Mouse (Mus musculus): ENCODE data around the gene Foxm1. TPM values are rescaled to one million over a fixed set of nuclear protein-coding genes. Genes with fewer than 3 reads are reported as not detected.

Gene Foxm1
- polyA plus RNA-seq, 1 experiment from 2014 or later = 9.8 TPM

DNA sequence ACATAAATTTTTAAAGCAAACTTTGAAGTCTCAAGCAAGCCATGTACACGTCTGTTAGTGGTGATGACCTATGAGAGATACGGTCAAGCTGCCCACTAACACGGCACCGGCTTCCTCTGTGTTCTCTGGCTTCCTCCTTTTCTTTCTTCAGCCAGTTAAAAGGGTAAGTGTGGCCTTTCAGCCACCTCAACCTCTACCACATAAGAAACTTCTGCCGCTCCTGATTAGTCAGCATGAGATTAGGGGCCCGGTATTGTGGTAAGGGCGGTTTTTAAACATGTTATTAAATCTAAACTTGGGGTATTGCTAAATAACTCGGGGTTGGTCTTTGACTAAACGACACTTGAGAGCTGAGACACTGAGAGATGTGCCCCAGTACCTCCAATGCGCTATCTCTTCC is 17.1 kb upstream of the Foxm1 start:
- DNase-seq (no peak), ATAC-seq (ENCODE audit: low FRiP score, low TSS enrichment) (no peak)
- H3K36me3 ChIP-seq (ENCODE audit: control insufficient read depth, insufficient read depth, low read length) = peaks cover 17% of the 10 kb centered on the region
- H3K4me2 ChIP-seq (ENCODE audit: low read length) = no peak overlapping the region
- H3K4me3 ChIP-seq (replicated peaks; ENCODE audit: low read depth, low read length) = no peak overlapping the region
- H3K9me3 ChIP-seq (ENCODE audit: control insufficient read depth, low read length) = no peaks in the 10 kb centered on the region
- H3K4me1 ChIP-seq (ENCODE audit: control insufficient read depth, insufficient read depth, low read length) = no peaks in the 10 kb centered on the region
- H3K9ac ChIP-seq (replicated peaks; ENCODE audit: low read length) = no peak overlapping the region
- no peak overlapping the region for H3K27ac ChIP-seq (replicated peaks; ENCODE audit: low read depth, low read length)
- no peaks in the 10 kb centered on the region for H3K27me3 ChIP-seq (ENCODE audit: control insufficient read depth, insufficient read depth, low read length)
- 94% methylated on average over 10 of the region's 10 CpGs for WGBS

DNA sequence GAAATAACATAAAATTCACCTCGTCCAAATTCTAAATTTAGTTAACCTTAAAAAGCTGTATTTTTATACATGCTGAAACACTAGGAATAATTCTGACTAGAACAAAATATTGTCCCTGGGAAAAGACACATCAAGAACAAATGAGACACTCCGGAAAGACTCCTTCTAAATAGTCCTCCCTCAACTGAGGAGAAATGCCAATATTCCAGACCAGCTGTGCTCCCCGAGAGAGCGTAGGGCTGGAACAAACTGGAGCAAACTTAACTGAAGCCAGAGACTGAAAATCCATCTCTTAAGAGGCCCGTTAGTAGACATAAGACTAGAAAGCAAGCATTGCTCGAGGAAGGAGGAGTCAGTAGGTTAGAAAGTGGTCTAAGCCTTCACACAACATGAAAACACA is 16.0 kb upstream of the Foxm1 start:
- Histone ChIP-seq H3K9ac (replicated peaks; ENCODE audit: low read length) (no peak overlapping the region), H3K4me2 (ENCODE audit: low read length) (no peak overlapping the region), H3K27ac (replicated peaks; ENCODE audit: low read depth, low read length) (no peak overlapping the region), H3K4me3 (replicated peaks; ENCODE audit: low read depth, low read length) (no peak overlapping the region), H3K9me3 (ENCODE audit: control insufficient read depth, low read length) (no peaks in the 10 kb centered on the region), H3K4me1 (ENCODE audit: control insufficient read depth, insufficient read depth, low read length) (no peaks in the 10 kb centered on the region), H3K36me3 (ENCODE audit: control insufficient read depth, insufficient read depth, low read length) (peaks cover 18% of the 10 kb centered on the region; the same call in 1 of the 2 replicates), H3K27me3 (ENCODE audit: control insufficient read depth, insufficient read depth, low read length) (no peaks in the 10 kb centered on the region)
- WGBS = 95% methylated on average over 6 of the region's 6 CpGs
- ATAC-seq (ENCODE audit: low FRiP score, low TSS enrichment) (no peak), DNase-seq (no peak)

DNA sequence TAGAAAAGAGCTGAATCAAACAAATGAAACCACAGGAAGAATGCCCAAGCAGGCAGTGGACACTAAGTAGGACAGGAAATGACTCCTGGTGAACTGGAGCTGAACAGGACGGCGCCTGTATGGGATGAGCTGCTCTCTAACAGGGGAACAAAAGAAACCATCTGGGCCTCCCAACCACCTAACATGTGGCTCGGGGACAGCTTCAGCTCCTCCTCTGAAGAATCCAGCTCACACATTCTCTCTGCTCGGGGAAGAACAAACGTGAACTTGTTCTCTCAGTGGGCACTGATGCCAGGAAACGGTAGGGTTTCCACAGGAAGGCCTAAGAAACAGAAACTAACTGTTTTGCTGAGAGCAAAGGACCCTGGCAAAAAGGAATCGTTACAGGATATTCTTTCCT is 13.1 kb upstream of the Foxm1 start:
- H3K4me1 ChIP-seq (ENCODE audit: control insufficient read depth, insufficient read depth, low read length) = peaks cover 9% of the 10 kb centered on the region
- H3K36me3 ChIP-seq (ENCODE audit: control insufficient read depth, insufficient read depth, low read length) = peaks cover 8% of the 10 kb centered on the region; the same call in 1 of the 2 replicates
- no peak overlapping the region for H3K4me3 ChIP-seq (replicated peaks; ENCODE audit: low read depth, low read length)
- H3K4me2 ChIP-seq (ENCODE audit: low read length) = no peak overlapping the region
- WGBS = 42% methylated on average over 7 of the region's 7 CpGs
- no peak overlapping the region for H3K9ac ChIP-seq (replicated peaks; ENCODE audit: low read length)
- no peaks in the 10 kb centered on the region for H3K27me3 ChIP-seq (ENCODE audit: control insufficient read depth, insufficient read depth, low read length)
- H3K9me3 ChIP-seq (ENCODE audit: control insufficient read depth, low read length) = no peaks in the 10 kb centered on the region
- DNase-seq (no peak), ATAC-seq (ENCODE audit: low FRiP score, low TSS enrichment) (no peak)
- no peak overlapping the region for H3K27ac ChIP-seq (replicated peaks; ENCODE audit: low read depth, low read length)

DNA sequence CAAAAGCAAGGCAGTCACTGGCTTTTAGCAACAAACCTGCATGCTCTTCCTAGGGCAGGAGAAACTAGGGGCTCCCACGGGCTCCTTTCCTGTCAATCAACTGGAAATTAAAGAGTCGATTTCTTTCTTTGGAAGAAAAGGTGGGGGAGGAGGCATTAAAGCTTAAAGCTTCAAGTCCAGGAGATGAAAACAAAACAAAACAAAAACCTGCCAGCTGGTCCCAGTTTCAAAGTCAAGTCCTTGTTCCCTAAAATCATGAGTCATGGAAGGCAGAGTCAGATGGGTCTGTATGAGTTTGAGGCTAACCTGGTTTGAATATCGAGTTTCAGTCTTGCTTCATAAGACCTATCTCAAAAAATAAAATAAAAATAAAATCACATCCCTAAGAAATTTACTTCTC is 8.6 kb upstream of the Foxm1 start:
- Histone ChIP-seq H3K27me3 (ENCODE audit: control insufficient read depth, insufficient read depth, low read length) (no peaks in the 10 kb centered on the region), H3K36me3 (ENCODE audit: control insufficient read depth, insufficient read depth, low read length) (peaks cover 22% of the 10 kb centered on the region), H3K27ac (replicated peaks; ENCODE audit: low read depth, low read length) (no peak overlapping the region), H3K9ac (replicated peaks; ENCODE audit: low read length) (no peak overlapping the region), H3K4me2 (ENCODE audit: low read length) (peak overlapping the region; percentile 70), H3K4me3 (replicated peaks; ENCODE audit: low read depth, low read length) (no peak overlapping the region), H3K4me1 (ENCODE audit: control insufficient read depth, insufficient read depth, low read length) (peaks cover 12% of the 10 kb centered on the region), H3K9me3 (ENCODE audit: control insufficient read depth, low read length) (no peaks in the 10 kb centered on the region)
- 30% methylated on average over 3 of the region's 3 CpGs for WGBS
- DNase-seq = peak; percentile 18
- no peak for ATAC-seq (ENCODE audit: low FRiP score, low TSS enrichment)

DNA sequence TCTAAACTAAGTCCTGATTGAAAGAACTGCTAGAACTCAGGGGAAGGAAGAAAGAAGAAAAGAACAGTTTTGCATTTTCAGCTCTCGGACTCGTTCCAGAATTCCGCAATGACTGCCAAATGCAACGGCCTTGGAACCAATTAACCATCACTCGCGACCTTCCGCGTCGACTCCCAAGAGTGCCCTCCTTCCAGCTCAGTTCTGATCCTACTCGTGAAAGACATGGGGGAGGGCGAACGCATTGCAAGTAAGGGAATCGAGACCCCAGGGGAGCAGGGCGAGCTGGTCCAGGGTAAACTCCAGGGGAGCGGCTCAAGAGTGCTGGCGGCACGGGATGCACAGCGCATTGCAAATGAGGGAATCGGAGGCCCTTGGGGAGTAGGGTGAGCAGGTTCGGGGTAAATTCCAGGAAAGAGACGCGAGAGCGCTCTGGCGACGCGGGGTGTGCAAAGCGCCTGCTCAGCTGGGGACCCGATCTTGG is 7.5 kb upstream of the Foxm1 start:
- under 1% methylated on average over 28 of the region's 28 CpGs for WGBS
- peak overlapping the region; percentile 76 for H3K4me3 ChIP-seq (replicated peaks; ENCODE audit: low read depth, low read length)
- peaks cover 22% of the 10 kb centered on the region for H3K36me3 ChIP-seq (ENCODE audit: control insufficient read depth, insufficient read depth, low read length)
- ATAC-seq (ENCODE audit: low FRiP score, low TSS enrichment) (peak; percentile 65), DNase-seq (peak; percentile 78)
- peak overlapping the region; percentile 86 for H3K9ac ChIP-seq (replicated peaks; ENCODE audit: low read length)
- no peaks in the 10 kb centered on the region for H3K9me3 ChIP-seq (ENCODE audit: control insufficient read depth, low read length)
- peak overlapping the region; percentile 85 for H3K27ac ChIP-seq (replicated peaks; ENCODE audit: low read depth, low read length)
- H3K27me3 ChIP-seq (ENCODE audit: control insufficient read depth, insufficient read depth, low read length) = no peaks in the 10 kb centered on the region
- H3K4me1 ChIP-seq (ENCODE audit: control insufficient read depth, insufficient read depth, low read length) = peaks cover 12% of the 10 kb centered on the region
- H3K4me2 ChIP-seq (ENCODE audit: low read length) = peak overlapping the region; percentile 70

DNA sequence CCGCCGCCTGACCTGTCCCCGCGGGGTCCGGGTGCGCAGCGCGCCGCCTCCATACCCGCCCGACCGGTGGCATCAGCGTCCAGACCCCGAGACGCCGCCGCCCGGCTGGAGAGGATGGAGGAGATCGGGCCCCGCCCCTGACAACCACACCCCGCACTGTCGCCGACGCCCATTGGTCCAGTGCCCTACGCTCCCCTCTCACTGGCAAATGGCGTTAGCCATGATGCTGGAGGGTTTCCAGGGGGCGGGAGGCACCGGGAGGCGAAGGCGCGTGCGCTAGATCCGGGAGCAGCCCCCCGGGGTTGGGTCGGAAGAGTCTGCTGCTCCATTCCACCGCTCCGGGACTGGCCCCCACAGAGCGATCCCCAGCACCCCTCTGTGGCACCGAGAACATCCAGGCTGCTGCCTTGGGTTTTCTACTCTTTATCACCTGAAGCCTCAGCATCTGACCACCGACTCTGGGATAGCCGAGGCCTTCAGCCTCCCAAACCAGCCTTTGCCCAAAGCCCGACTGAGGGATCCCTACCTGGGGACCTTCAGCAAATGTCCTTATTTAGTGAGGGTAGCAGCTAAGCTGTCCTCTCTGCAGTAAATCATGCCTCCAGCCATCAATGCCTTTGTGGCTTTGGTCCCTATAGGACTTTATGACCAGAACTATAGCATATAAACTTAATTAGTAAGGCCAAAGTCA is 6.9 kb upstream of the Foxm1 start, which contains the start of gene Tulp3:
Gene Tulp3 (minus strand): TSS at position 126 of the 691 bp plus-strand sequence.
- peaks cover 17% of the 10 kb centered on the region for H3K36me3 ChIP-seq (ENCODE audit: control insufficient read depth, insufficient read depth, low read length)
- H3K4me2 ChIP-seq (ENCODE audit: low read length) = peak within 1 kb of the TSS; percentile 70
- DNase-seq = peak; percentile 98
- under 1% methylated on average over 41 of the region's 42 CpGs for WGBS
- ATAC-seq (ENCODE audit: low FRiP score, low TSS enrichment) = peak; percentile 99
- peak within 1 kb of the TSS; percentile 86 for H3K9ac ChIP-seq (replicated peaks; ENCODE audit: low read length)
- H3K4me3 ChIP-seq (replicated peaks; ENCODE audit: low read depth, low read length) = peak within 1 kb of the TSS; percentile 76
- H3K27ac ChIP-seq (replicated peaks; ENCODE audit: low read depth, low read length) = peak within 1 kb of the TSS; percentile 85
- H3K9me3 ChIP-seq (ENCODE audit: control insufficient read depth, low read length) = no peaks in the 10 kb centered on the region
- H3K27me3 ChIP-seq (ENCODE audit: control insufficient read depth, insufficient read depth, low read length) = no peaks in the 10 kb centered on the region
- H3K4me1 ChIP-seq (ENCODE audit: control insufficient read depth, insufficient read depth, low read length) = peaks cover 13% of the 10 kb centered on the region

- Histone ChIP-seq H3K4me3 (replicated peaks; ENCODE audit: low read depth, low read length) (no peak overlapping the region), H3K27me3 (ENCODE audit: control insufficient read depth, insufficient read depth, low read length) (no peaks in the 10 kb centered on the region), H3K4me2 (ENCODE audit: low read length) (no peak overlapping the region), H3K9ac (replicated peaks; ENCODE audit: low read length) (no peak overlapping the region), H3K4me1 (ENCODE audit: control insufficient read depth, insufficient read depth, low read length) (peaks cover 23% of the 10 kb centered on the region), H3K9me3 (ENCODE audit: control insufficient read depth, low read length) (no peaks in the 10 kb centered on the region), H3K27ac (replicated peaks; ENCODE audit: low read depth, low read length) (no peak overlapping the region), H3K36me3 (ENCODE audit: control insufficient read depth, insufficient read depth, low read length) (peaks cover 15% of the 10 kb centered on the region)
- DNase-seq (peak; percentile 84), ATAC-seq (ENCODE audit: low FRiP score, low TSS enrichment) (no peak)
- WGBS = 9% methylated on average over 2 of the region's 2 CpGs
Observed at GRCm38 (mm10) chr6:128358999-128359398, 3.8 kb upstream of the Foxm1 start.

DNA sequence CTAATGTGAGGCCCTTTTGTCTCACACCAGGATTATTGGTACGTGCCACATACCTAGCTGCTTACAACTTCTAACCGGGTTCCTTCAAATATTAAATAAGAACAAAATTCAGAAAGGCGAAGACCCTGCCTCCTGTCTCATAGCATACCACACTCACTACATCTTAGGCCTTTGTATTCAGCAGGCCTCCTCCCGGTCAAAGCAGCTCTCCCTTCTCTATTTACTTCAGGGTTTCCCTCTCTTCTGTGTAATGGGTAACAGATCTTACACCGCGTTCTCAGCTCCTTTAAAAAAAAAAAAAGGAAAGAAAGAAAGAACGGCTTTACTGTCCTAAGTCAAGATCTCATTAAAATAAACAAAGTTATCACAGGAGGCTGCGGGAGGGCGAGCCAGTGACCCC is 866 bp upstream of the Foxm1 start:
- peaks cover 12% of the 10 kb centered on the region for H3K4me1 ChIP-seq (ENCODE audit: control insufficient read depth, insufficient read depth, low read length)
- H3K27me3 ChIP-seq (ENCODE audit: control insufficient read depth, insufficient read depth, low read length) = no peaks in the 10 kb centered on the region
- 0 out of 2 replicates have a peak, but pooled peaks have one; percentile 7 for ATAC-seq (ENCODE audit: low FRiP score, low TSS enrichment)
- 12% methylated on average over 9 of the region's 9 CpGs for WGBS
- H3K4me2 ChIP-seq (ENCODE audit: low read length) = peak overlapping the region; percentile 99
- H3K36me3 ChIP-seq (ENCODE audit: control insufficient read depth, insufficient read depth, low read length) = peaks cover 15% of the 10 kb centered on the region
- DNase-seq = no peak
- H3K4me3 ChIP-seq (replicated peaks; ENCODE audit: low read depth, low read length) = peak overlapping the region; percentile 74
- H3K27ac ChIP-seq (replicated peaks; ENCODE audit: low read depth, low read length) = peak overlapping the region; percentile 89
- peak overlapping the region; percentile 80 for H3K9ac ChIP-seq (replicated peaks; ENCODE audit: low read length)
- H3K9me3 ChIP-seq (ENCODE audit: control insufficient read depth, low read length) = no peaks in the 10 kb centered on the region
